Mouse (Mus musculus) frontal cortex, adult 2 months (tissue): Measurements from ENCODE around the gene Mcemp1. TPM values are rescaled to one million over a fixed set of nuclear protein-coding genes. Genes with fewer than 3 reads are reported as not detected.

Experiments
- DNase-seq, 2 experiments: peaks; one replicate each; pipeline ENCODE4 v3.0.0; 2022; ENCODE audit warnings: low spot score in 1 of 2; ENCODE audit errors: extremely low spot score in 1 of 2
- polyA plus RNA-seq: library from polyadenylated mRNA; depleted of rRNA; stranded (reverse); fragments of >200 nt; gene quantifications from 2 replicates; pipeline ENCODE4 v1.2.3, GENCODE M21; 2012; rRNA removed

Gene Mcemp1
- polyA plus RNA-seq: 0.23 and 0.24 TPM in 2 replicates

- DNase-seq: no peak
Measured at GRCm38 (mm10) chr8:3665507-3665906, at the start of gene Mcemp1. TSS of gene Mcemp1 (plus strand) at chr8:3665754.

DNA sequence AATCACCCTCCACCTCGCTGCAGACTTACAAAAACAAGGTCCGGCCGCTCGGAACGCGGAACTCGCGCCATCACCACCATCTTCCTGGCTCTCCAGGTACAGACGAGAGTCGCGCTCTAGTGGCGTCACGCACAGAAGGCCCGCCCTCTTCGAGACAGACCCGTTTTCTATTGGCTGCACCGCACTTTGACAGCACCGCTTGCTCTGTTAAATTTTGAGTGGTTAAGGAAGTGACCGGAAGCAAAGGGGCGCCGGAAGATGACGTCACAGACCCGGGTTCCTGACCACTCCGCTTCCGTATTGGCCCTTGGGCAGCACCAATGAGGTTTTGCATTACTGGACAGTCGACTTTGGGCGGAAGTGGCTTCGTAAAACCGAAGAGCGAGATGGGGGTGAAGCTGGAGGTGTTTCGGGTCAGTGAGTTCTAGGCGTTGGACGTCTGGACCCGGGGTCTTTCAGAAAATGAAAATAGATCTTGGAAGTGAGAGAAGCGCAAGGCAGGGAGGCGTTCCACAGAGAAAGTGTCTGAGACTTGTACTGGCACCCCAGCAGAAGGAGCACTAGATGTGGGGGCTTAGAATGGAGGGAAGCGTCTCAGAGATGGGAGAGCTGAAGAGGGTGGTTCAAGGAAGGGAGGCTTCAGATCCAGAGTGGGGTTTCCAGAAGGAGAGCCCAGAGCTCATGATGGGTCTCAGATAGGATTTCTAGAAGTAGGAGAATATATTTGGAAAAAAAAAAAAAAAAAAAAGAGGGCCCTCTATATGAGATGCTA, 44.2 kb upstream of the Mcemp1 start, which contains the start of the genes Xab2 and Pet100:
Gene Xab2 (minus strand): TSS at position 118 of the 772 bp plus-strand sequence.
Gene Pet100 (plus strand): TSS at position 350 of the 772 bp plus-strand sequence.
- DNase-seq: peak; percentile 99 to 100

DNA sequence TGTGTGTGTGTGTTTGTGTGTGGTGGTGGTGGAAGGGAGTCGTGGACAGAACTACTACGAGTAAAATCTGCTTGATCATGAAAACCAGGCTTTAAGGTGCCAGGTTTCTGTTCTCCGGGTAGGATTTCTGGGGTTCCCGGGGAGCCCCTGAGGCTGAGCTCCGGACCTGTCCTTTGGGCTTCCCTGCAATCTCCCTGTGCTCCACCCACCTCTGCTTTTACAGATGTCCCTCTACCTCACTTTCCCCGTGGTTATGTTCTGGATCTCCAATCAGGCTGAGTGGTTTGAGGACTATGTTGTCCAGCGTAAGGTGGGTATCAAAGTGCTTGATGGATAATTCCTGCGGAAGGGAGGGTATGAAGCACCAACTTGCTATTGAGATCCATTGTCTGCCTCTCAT, 43.4 kb upstream of the Mcemp1 start:
- DNase-seq: no peak

GRCm38 (mm10) chr8:3625445-3625844, 40.1 kb upstream of the Mcemp1 start, which contains the start of gene Pcp2:
TSS of gene Pcp2 (minus strand) at chr8:3625545.
- no peak for DNase-seq

- DNase-seq: no peak
Measured at GRCm38 (mm10) chr8:3626971-3627370, 38.6 kb upstream of the Mcemp1 start.

DNA sequence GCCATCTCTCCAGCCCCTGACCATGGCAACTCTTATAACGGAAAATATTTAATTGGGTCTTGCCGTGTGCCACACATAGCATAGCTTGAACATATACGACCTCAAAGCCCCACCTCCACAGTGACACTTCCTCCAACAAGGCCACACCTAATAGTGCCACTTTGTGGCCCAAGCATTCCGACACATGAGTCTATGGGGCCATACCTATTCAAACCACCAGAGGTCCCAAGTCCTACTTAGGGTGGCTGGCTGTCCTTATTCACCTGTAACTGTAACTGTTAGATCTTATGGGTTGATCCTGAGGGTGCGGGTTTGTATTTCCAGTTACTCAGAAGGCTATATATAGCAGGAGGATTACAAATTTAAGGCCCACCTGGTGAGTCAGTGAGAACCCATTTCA, 37.5 kb upstream of the Mcemp1 start:
- DNase-seq: peak in 1 of 2 experiments; percentile 64

GRCm38 (mm10) chr8:3630647-3631477, 34.7 kb upstream of the Mcemp1 start, which contains the start of gene Stxbp2:
TSS of gene Stxbp2 (plus strand) at chr8:3630955.
- peak; percentile 36 to 82 for DNase-seq

- DNase-seq: no peak
Measured at GRCm38 (mm10) chr8:3631478-3631875, 34.1 kb upstream of the Mcemp1 start.

- DNase-seq: peak in 1 of 2 experiments; percentile 28
Measured at GRCm38 (mm10) chr8:3645804-3646203, 19.8 kb upstream of the Mcemp1 start.

DNA sequence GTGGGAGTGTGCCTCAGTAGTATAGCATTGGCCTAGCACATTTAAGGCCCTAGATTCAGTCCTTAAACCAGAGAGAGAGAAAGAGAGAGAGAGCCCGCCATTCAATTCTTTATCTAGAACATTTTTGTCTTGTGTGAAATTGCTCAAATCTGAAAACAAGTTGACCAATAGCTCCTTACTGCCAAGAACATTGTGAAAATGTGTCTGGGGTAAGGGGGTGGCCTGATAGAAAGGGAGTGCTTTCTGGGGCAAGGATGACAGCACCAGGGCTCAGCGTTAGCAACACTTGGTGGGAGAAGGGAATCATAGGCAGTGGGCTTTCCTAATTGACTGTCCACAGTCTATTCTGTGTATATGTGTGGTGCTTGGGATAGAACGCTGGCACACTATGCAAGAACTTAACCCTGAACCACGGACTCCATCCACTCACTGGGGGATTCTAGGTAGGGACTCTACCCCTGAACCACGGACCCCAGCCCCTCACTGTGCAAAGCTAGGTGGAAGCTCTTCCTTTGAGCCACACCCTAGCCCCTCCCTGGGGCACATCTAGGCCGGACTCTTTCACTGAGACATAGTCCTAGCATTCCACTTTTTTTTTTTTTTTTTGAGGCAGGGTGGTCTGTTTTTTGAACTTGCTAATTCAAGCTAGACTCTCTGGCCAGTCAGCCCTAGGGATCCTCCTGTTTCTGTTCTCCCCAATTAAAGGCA, 18.6 kb upstream of the Mcemp1 start:
- no peak for DNase-seq

GRCm38 (mm10) chr8:3647561-3647960, 18.0 kb upstream of the Mcemp1 start:
- DNase-seq: no peak

GRCm38 (mm10) chr8:3648268-3648667, 17.3 kb upstream of the Mcemp1 start:
- DNase-seq: no peak

GRCm38 (mm10) chr8:3648990-3649389, 16.6 kb upstream of the Mcemp1 start:
- no peak for DNase-seq

DNA sequence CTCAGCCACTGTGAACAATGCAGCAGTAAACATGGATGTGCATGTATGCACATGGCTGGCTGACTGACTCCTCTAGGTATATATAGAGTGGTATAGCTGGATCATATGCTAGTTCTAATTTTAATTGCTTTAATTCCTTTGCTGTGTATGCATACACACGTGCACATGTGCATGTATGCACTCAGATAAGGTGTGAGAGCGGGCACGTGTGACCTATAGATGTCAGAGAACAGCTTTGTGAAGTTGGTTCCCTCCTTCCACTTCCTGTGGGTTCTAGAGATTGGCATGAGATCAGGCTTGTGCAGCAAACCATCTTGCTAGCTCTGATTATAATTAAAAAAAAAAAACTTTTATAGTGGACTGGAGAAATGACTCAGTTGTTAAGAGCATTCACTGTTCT, 12.7 kb upstream of the Mcemp1 start:
- no peak for DNase-seq

DNA sequence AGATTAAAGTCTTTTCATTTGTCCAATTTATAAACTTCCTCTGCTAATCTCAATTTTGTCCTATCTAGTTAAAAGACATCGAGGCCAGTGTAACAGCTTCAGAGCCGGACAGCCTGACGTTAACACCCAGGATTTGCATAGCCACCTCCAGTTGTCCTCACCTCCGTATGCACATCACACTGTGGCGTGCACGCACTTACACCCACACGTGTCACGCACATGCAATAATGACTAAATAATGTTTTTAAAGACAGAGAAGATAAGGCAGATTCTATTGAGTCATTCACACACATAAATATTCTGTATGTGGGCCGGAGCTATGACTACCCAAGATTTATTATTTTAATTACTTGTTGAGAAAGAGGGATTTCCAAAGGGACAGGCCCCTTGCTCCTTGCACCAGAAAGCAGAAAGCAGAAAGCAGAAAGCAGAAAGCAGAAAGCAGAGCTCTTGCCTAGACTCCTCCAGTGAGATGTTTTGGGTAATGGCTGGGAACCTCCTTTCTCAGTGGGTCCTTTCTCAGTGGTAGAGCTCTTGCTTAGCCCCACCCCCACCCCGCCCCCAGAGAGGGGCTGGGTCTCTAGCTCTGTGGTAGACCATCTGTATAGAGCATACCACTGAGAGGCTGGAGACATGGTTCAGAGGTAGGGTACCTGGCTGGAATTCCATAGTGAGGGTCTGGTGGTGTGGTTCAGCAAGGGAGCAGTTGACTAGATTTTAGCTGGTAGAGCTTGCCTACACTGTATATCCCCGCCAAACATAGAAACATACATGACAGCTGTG, 10.6 kb upstream of the Mcemp1 start:
- no peak for DNase-seq

- DNase-seq: no peak
Measured at GRCm38 (mm10) chr8:3655526-3655925, 10.0 kb upstream of the Mcemp1 start, which contains the start of gene Retn. TSS of gene Retn (plus strand) at chr8:3655770.

- DNase-seq: peak in 1 of 2 experiments; percentile 63
Measured at GRCm38 (mm10) chr8:3656725-3657381, 8.7 kb upstream of the Mcemp1 start.

DNA sequence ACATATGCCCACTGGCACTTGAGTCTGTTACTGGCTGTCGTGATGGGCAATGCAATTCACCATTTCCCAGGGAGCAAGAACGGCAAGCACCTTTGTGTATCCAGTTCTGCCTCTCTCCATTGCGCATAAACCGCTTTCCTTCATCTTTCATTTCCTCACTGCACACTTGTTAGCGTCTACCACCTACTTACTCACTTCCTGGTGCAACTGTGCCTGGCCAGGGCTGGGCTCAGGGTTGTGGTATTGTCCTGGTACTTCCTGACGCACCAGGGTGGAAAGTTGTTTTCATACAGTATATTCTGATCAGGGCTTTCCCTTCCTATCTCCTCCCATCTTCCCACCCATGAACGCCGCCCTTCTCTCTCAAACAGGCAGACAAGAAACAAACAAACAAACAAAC, 4.7 kb upstream of the Mcemp1 start:
- no peak for DNase-seq

DNA sequence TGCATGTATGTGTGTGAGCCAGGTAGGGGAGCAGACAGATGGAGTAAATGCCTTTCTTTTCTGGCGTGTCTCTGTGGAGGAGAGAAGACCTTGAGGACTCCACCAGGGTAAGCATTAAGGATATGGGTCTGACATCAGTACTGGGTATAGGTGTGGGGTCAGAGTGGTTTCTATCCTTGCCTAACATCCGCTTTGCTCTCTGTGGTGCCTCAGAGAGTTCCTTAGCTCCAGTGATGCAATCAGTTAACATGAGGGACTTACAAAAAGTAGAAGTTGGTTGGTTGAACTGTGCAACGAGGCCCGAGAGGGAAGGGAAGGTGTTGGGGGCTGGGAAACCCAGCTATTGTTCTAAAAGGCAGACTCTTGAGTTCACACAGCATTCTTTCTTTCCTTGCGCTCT, 1.1 kb upstream of the Mcemp1 start:
- no peak for DNase-seq
